In the genomic region with DNA sequence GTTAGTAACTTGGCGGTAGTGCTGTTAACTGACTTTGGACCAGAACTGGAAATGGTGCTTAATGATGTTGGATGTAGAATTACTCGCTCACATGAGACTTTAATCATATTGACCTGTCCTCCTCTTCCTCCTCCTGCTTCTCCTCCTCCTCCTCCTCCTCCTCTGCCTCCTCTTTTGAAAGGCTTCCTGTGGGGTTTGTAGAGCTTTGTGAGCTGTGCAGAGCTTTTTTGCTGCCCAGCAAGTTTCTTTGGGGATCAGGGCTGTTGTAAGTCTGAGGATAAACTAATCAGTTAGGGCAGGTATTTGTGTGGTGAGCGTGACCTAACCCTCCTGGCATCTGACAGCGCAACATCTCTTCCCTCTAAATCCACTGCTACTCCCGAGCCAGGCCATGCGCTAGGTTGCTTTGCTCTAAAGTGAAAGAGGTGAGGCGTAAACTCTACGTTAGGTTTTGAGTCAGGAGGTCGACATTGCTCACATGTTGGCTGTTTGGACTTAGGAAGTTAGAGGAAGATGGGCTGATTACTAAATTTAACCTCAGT, we compare ENCODE assay signal across 8 mouse cellular contexts. TPM values are rescaled to one million over a fixed set of nuclear protein-coding genes. Genes with fewer than 3 reads are reported as not detected.
A peak's percentile ranks its signal among the peaks of the same experiment; 100 is the strongest.
DNase-seq lines count a peak whose midpoint lies in the region; ATAC-seq lines count a peak whose summit lies in the region.
"Had no signal": no experiment of that assay in that cellular context is flagged by ENCODE, and none has a peak within 500 bp of the region (broad histone marks: within the 10 kb centered on the region; RNA-seq: fewer than 3 reads in every experiment).

No protein-coding gene starts in this region.

- no peaks in the 10 kb centered on the region for H3K27me3 ChIP-seq in lung, embryonic 16.5 days (ENCODE audit: control insufficient read depth, insufficient read depth, low read depth, low read length)
- peaks cover 21% of the 10 kb centered on the region for H3K27me3 ChIP-seq in forebrain, embryonic 10.5 days (ENCODE audit: poor library complexity, severe bottlenecking)
- no peaks in the 10 kb centered on the region for H3K27me3 ChIP-seq in hindbrain, embryonic 16.5 days (replicated peaks; ENCODE audit: control insufficient read depth, insufficient read depth, low read length)
- no peaks in the 10 kb centered on the region for H3K27me3 ChIP-seq in stomach, embryonic 14.5 days (ENCODE audit: control insufficient read depth, insufficient read depth, low read length)
- H3K27me3 ChIP-seq: liver, embryonic 13.5 days had no signal

- peak overlapping the region; percentile 5; the same call in 1 of the 2 replicates for H3K4me3 ChIP-seq in lung, embryonic 16.5 days (ENCODE audit: low read length)
- H3K4me3 ChIP-seq in forebrain, embryonic 10.5 days, result peak overlapping the region; percentile 48
- H3K4me3 ChIP-seq in hindbrain, embryonic 16.5 days (ENCODE audit: low read length), result no peak overlapping the region
- no peak overlapping the region for H3K4me3 ChIP-seq in stomach, embryonic 14.5 days (ENCODE audit: low read depth, low read length)
- H3K4me3 ChIP-seq: liver, embryonic 13.5 days had no signal

- peaks cover 27% of the 10 kb centered on the region for H3K4me1 ChIP-seq in lung, embryonic 16.5 days (replicated peaks; ENCODE audit: control insufficient read depth, insufficient read depth, low read length)
- peaks cover 65% of the 10 kb centered on the region for H3K4me1 ChIP-seq in forebrain, embryonic 10.5 days
- peaks cover 8% of the 10 kb centered on the region for H3K4me1 ChIP-seq in hindbrain, embryonic 16.5 days (ENCODE audit: control insufficient read depth, insufficient read depth, low read depth, low read length)
- H3K4me1 ChIP-seq in stomach, embryonic 14.5 days (ENCODE audit: control insufficient read depth, insufficient read depth, low read length), result peaks cover 35% of the 10 kb centered on the region
- H3K4me1 ChIP-seq: liver, embryonic 13.5 days had no signal

- no peaks in the 10 kb centered on the region for H3K36me3 ChIP-seq in lung, embryonic 16.5 days (ENCODE audit: control insufficient read depth, insufficient read depth, low read length)
- H3K36me3 ChIP-seq in forebrain, embryonic 10.5 days (replicated peaks), result no peaks in the 10 kb centered on the region
- no peaks in the 10 kb centered on the region for H3K36me3 ChIP-seq in hindbrain, embryonic 16.5 days (ENCODE audit: control insufficient read depth, insufficient read depth, low read length)
- H3K36me3 ChIP-seq in stomach, embryonic 14.5 days (ENCODE audit: control insufficient read depth, insufficient read depth, low read length), result no peaks in the 10 kb centered on the region
- H3K36me3 ChIP-seq: liver, embryonic 13.5 days had no signal

- no peak overlapping the region for H3K9ac ChIP-seq in lung, embryonic 16.5 days (ENCODE audit: low read length)
- no peak overlapping the region for H3K9ac ChIP-seq in hindbrain, embryonic 16.5 days (ENCODE audit: low read depth, low read length)
- H3K9ac ChIP-seq in stomach, embryonic 14.5 days (replicated peaks; ENCODE audit: low read depth, low read length), result no peak overlapping the region
- H3K9ac ChIP-seq: liver, embryonic 13.5 days had no signal

- peak overlapping the region; percentile 59; the same call in 1 of the 2 replicates for H3K4me2 ChIP-seq in lung, embryonic 16.5 days (ENCODE audit: low read depth, low read length)
- peak overlapping the region; percentile 56 for H3K4me2 ChIP-seq in hindbrain, embryonic 16.5 days (ENCODE audit: low read length)
- peak overlapping the region; percentile 25; the same call in 1 of the 2 replicates for H3K4me2 ChIP-seq in stomach, embryonic 14.5 days (replicated peaks; ENCODE audit: low read depth, low read length)

- 43% methylated on average over 9 of the region's 9 CpGs for WGBS in lung, embryonic 16.5 days
- 28% methylated on average over 9 of the region's 9 CpGs for WGBS in forebrain, embryonic 10.5 days
- WGBS in hindbrain, embryonic 16.5 days, result 46% methylated on average over 9 of the region's 9 CpGs
- WGBS in stomach, embryonic 14.5 days, result 42% methylated on average over 9 of the region's 9 CpGs

- peaks cover 4% of the 10 kb centered on the region; the same call in 1 of the 2 replicates for H3K9me3 ChIP-seq in lung, embryonic 16.5 days (ENCODE audit: control insufficient read depth, low read length)
- H3K9me3 ChIP-seq in forebrain, embryonic 10.5 days, result no peaks in the 10 kb centered on the region
- no peaks in the 10 kb centered on the region for H3K9me3 ChIP-seq in hindbrain, embryonic 16.5 days (ENCODE audit: control insufficient read depth, low read length)
- H3K9me3 ChIP-seq in stomach, embryonic 14.5 days (ENCODE audit: control insufficient read depth, low read depth, low read length), result 0 out of 2 replicates have a peak, but pooled peaks cover 3% of the 10 kb centered on the region
- H3K9me3 ChIP-seq: liver, embryonic 13.5 days had no signal

- no peak for DNase-seq in lung, postnatal 14 days
- peak; percentile 25 for DNase-seq in forebrain, embryonic 10.5 days (ENCODE audit: extremely low spot score, low spot score)
- no peak for DNase-seq in natural killer cell, adult 2 months (ENCODE audit: low spot score in 2 of 2)
- DNase-seq in urinary bladder, postnatal 14 days (ENCODE audit: low spot score), result no peak
- DNase-seq: liver, embryonic 13.5 days had no signal

- H3K27ac ChIP-seq in lung, embryonic 16.5 days (ENCODE audit: low read length), result peak overlapping the region; percentile 85; the same call in 1 of the 2 replicates
- peak overlapping the region; percentile 86 for H3K27ac ChIP-seq in forebrain, embryonic 10.5 days
- no peak overlapping the region for H3K27ac ChIP-seq in hindbrain, embryonic 16.5 days (ENCODE audit: low read depth, low read length)
- H3K27ac ChIP-seq in stomach, embryonic 14.5 days (ENCODE audit: low read length), result no peak overlapping the region; the same call in 1 of the 2 replicates
- H3K27ac ChIP-seq: liver, embryonic 13.5 days had no signal

- no peak for ATAC-seq in lung, embryonic 16.5 days (ENCODE audit: low read depth)
- ATAC-seq in hindbrain, embryonic 16.5 days, result no peak
- no peak for ATAC-seq in stomach, embryonic 14.5 days (ENCODE audit: insufficient number of reproducible peaks, insufficient read depth, low FRiP score, low read depth)

RNA-seq across cellular contexts. Expression of gene Uaca, which starts 44.1 kb away (rescaled TPM):
- 30.9 and 33.3 TPM in 2 replicates for polyA plus RNA-seq in lung, embryonic 16.5 days (2015; fragmentation: Nextera tagmentation; extraction: Ambion mirVana)
- polyA plus RNA-seq in forebrain, embryonic 10.5 days (2016; fragmentation: Nextera tagmentation; extraction: Ambion mirVana), result 32.5 and 33.1 TPM in 2 replicates
- 15.8 and 22.2 TPM in 2 replicates for polyA plus RNA-seq in hindbrain, embryonic 16.5 days (2015; fragmentation: Nextera tagmentation; extraction: Ambion mirVana)
- 12.5 and 20.6 TPM in 2 replicates for polyA plus RNA-seq in stomach, embryonic 14.5 days (2014; fragmentation: Nextera tagmentation; extraction: Ambion mirVana)

Comparison
In these comparisons a context has a peak if more than half of its experiments do, and no peak if none do; other contexts are left out.
1. H3K27ac ChIP-seq: peak in lung, embryonic 16.5 days (single experiment) and forebrain, embryonic 10.5 days (single experiment); none in hindbrain, embryonic 16.5 days (single experiment) and stomach, embryonic 14.5 days (single experiment).
2. H3K4me3 ChIP-seq: peak in lung, embryonic 16.5 days (single experiment) and forebrain, embryonic 10.5 days (single experiment); none in hindbrain, embryonic 16.5 days (single experiment) and stomach, embryonic 14.5 days (single experiment).
3. Peak in every context shown above with its lines, with median percentiles within 50 percentile points of each other: H3K4me2 ChIP-seq.